Mouse (Mus musculus): ENCODE measurements at regions not wholly inside any gene's neighbourhood (a gene's known extent, or its start where the extent isn't known, plus 50 kb on each side); places are given as distances from the start of the nearest gene placed in this dataset.

GRCm38 (mm10) chr14:97435453-97436233 lies 733.9 kb downstream of the Dach1 start:
- H3K4me3 ChIP-seq (ENCODE audit: insufficient read depth, low read depth, low read length): no peak overlapping the region
- H3K79me2 ChIP-seq (ENCODE audit: control insufficient read depth, insufficient read depth, low read length): no peaks in the 10 kb centered on the region
- no peaks in the 10 kb centered on the region for H3K4me1 ChIP-seq (ENCODE audit: control insufficient read depth, insufficient read depth, low read length)
- WGBS: 71% methylated on average over 4 of the region's 4 CpGs
- DNase-seq (ENCODE audit: extremely low read depth, low read depth, low spot score): no peak
- H3K27me3 ChIP-seq (ENCODE audit: control insufficient read depth, insufficient read depth, low read length): no peaks in the 10 kb centered on the region
- no peak for TF ChIP-seq CTCF (IDR thresholded peaks at IDR 0.05; ENCODE audit: low read depth, low read length)
- no peak for TF ChIP-seq POLR2A (IDR thresholded peaks at IDR 0.05; ENCODE audit: extremely low read depth, insufficient read depth, low read length)
- no peak overlapping the region for H3K9ac ChIP-seq (ENCODE audit: low read depth, low read length)
- no peaks in the 10 kb centered on the region for H3K36me3 ChIP-seq (ENCODE audit: control insufficient read depth, insufficient read depth, low read length)
- no peak overlapping the region for H3K27ac ChIP-seq (replicated peaks; ENCODE audit: insufficient read depth, low read depth, low read length)

GRCm38 (mm10) chr14:97431221-97431620 lies 738.3 kb downstream of the Dach1 start:
- TF ChIP-seq CTCF (IDR thresholded peaks at IDR 0.05; ENCODE audit: low read depth, low read length): no peak
- TF ChIP-seq POLR2A (IDR thresholded peaks at IDR 0.05; ENCODE audit: extremely low read depth, insufficient read depth, low read length): no peak
- H3K27me3 ChIP-seq (ENCODE audit: control insufficient read depth, insufficient read depth, low read length): no peaks in the 10 kb centered on the region
- H3K27ac ChIP-seq (replicated peaks; ENCODE audit: insufficient read depth, low read depth, low read length): no peak overlapping the region
- DNase-seq (ENCODE audit: extremely low read depth, low read depth, low spot score): no peak
- H3K4me1 ChIP-seq (ENCODE audit: control insufficient read depth, insufficient read depth, low read length): no peaks in the 10 kb centered on the region
- H3K79me2 ChIP-seq (ENCODE audit: control insufficient read depth, insufficient read depth, low read length): no peaks in the 10 kb centered on the region
- WGBS: 72% methylated on average over 3 of the region's 3 CpGs
- H3K36me3 ChIP-seq (ENCODE audit: control insufficient read depth, insufficient read depth, low read length): no peaks in the 10 kb centered on the region
- no peak overlapping the region for H3K9ac ChIP-seq (ENCODE audit: low read depth, low read length)
- no peak overlapping the region for H3K4me3 ChIP-seq (ENCODE audit: insufficient read depth, low read depth, low read length)

DNA sequence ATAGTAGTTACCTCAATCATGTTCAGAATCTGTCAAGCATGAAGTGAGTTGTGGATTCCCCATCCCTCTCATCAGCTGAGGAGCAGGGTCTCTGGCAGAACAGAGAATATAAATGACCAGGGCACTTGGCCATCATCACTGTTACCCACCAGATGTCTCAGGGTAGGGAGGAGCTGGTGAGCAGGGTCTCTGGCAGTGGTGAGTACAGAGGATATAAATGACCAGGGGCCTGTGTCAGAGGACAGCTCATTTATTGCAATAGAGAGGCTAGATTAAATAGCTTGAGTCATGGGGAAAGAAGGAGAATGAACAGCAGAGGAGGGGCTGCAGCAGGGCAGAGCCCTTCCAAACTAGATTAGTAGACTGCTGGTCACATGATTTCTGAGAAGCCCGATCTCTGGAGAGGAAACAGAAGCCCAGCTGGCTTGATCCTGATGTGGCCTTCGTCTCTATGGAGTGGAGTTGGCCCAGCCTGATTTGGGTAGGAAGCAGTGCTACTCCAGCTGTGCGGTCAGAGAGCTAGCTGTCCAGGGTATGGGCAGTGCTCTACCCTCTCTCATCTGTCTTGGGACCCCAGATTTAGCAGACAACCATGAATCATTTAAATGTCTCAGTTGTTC lies 766.3 kb downstream of the Dach1 start:
- Histone ChIP-seq H3K9ac (ENCODE audit: low read depth, low read length) (no peak overlapping the region), H3K79me2 (ENCODE audit: control insufficient read depth, insufficient read depth, low read length) (no peaks in the 10 kb centered on the region), H3K27ac (replicated peaks; ENCODE audit: insufficient read depth, low read depth, low read length) (no peak overlapping the region), H3K27me3 (ENCODE audit: control insufficient read depth, insufficient read depth, low read length) (no peaks in the 10 kb centered on the region), H3K4me1 (ENCODE audit: control insufficient read depth, insufficient read depth, low read length) (no peaks in the 10 kb centered on the region), H3K36me3 (ENCODE audit: control insufficient read depth, insufficient read depth, low read length) (no peaks in the 10 kb centered on the region), H3K4me3 (ENCODE audit: insufficient read depth, low read depth, low read length) (no peak overlapping the region)
- no peak for TF ChIP-seq CTCF (IDR thresholded peaks at IDR 0.05; ENCODE audit: low read depth, low read length)
- no peak for TF ChIP-seq POLR2A (IDR thresholded peaks at IDR 0.05; ENCODE audit: extremely low read depth, insufficient read depth, low read length)
- 51% methylated on average over 3 of the region's 3 CpGs for WGBS
- no peak for DNase-seq (ENCODE audit: extremely low read depth, low read depth, low spot score)

- no peaks in the 10 kb centered on the region for H3K27me3 ChIP-seq (ENCODE audit: control insufficient read depth, insufficient read depth, low read length)
- 66% methylated on average over 7 of the region's 7 CpGs for WGBS
- no peak overlapping the region for H3K27ac ChIP-seq (replicated peaks; ENCODE audit: insufficient read depth, low read depth, low read length)
- TF ChIP-seq POLR2A (IDR thresholded peaks at IDR 0.05; ENCODE audit: extremely low read depth, insufficient read depth, low read length): no peak
- no peak for TF ChIP-seq CTCF (IDR thresholded peaks at IDR 0.05; ENCODE audit: low read depth, low read length)
- H3K9ac ChIP-seq (ENCODE audit: low read depth, low read length): no peak overlapping the region
- H3K79me2 ChIP-seq (ENCODE audit: control insufficient read depth, insufficient read depth, low read length): no peaks in the 10 kb centered on the region
- no peak overlapping the region for H3K4me3 ChIP-seq (ENCODE audit: insufficient read depth, low read depth, low read length)
- no peaks in the 10 kb centered on the region for H3K36me3 ChIP-seq (ENCODE audit: control insufficient read depth, insufficient read depth, low read length)
- no peaks in the 10 kb centered on the region for H3K4me1 ChIP-seq (ENCODE audit: control insufficient read depth, insufficient read depth, low read length)
- DNase-seq (ENCODE audit: extremely low read depth, low read depth, low spot score): no peak
Measured at GRCm38 (mm10) chr14:97396385-97396784, 773.2 kb downstream of the Dach1 start.

GRCm38 (mm10) chr14:97395750-97396377 lies 773.7 kb downstream of the Dach1 start:
- DNase-seq (ENCODE audit: extremely low read depth, low read depth, low spot score): no peak
- 82% methylated on average over 7 of the region's 7 CpGs for WGBS
- TF ChIP-seq POLR2A (IDR thresholded peaks at IDR 0.05; ENCODE audit: extremely low read depth, insufficient read depth, low read length): no peak
- TF ChIP-seq CTCF (IDR thresholded peaks at IDR 0.05; ENCODE audit: low read depth, low read length): no peak
- Histone ChIP-seq H3K27me3 (ENCODE audit: control insufficient read depth, insufficient read depth, low read length) (no peaks in the 10 kb centered on the region), H3K9ac (ENCODE audit: low read depth, low read length) (no peak overlapping the region), H3K79me2 (ENCODE audit: control insufficient read depth, insufficient read depth, low read length) (no peaks in the 10 kb centered on the region), H3K4me3 (ENCODE audit: insufficient read depth, low read depth, low read length) (no peak overlapping the region), H3K4me1 (ENCODE audit: control insufficient read depth, insufficient read depth, low read length) (no peaks in the 10 kb centered on the region), H3K36me3 (ENCODE audit: control insufficient read depth, insufficient read depth, low read length) (no peaks in the 10 kb centered on the region), H3K27ac (replicated peaks; ENCODE audit: insufficient read depth, low read depth, low read length) (no peak overlapping the region)
